Mouse (Mus musculus): ENCODE measurements at regions not wholly inside any gene's neighbourhood (a gene's known extent, or its start where the extent isn't known, plus 50 kb on each side); places are given as distances from the start of the nearest gene placed in this dataset.

- Histone ChIP-seq H3K4me2 (ENCODE audit: low read depth, low read length) (no peak overlapping the region), H3K4me1 (ENCODE audit: control insufficient read depth, insufficient read depth, low read length) (no peaks in the 10 kb centered on the region), H3K27ac (ENCODE audit: low read length) (no peak overlapping the region), H3K27me3 (ENCODE audit: control insufficient read depth, insufficient read depth, low read length) (no peaks in the 10 kb centered on the region), H3K9me3 (replicated peaks; ENCODE audit: control insufficient read depth, low read length) (no peaks in the 10 kb centered on the region), H3K36me3 (ENCODE audit: control insufficient read depth, insufficient read depth, low read length) (no peaks in the 10 kb centered on the region), H3K9ac (ENCODE audit: low read length) (no peak overlapping the region), H3K4me3 (replicated peaks; ENCODE audit: low read length) (no peak overlapping the region)
- ATAC-seq (ENCODE audit: insufficient read depth, low FRiP score), result no peak
- 71% methylated on average over 6 of the region's 6 CpGs for WGBS
These were observed 428.2 kb upstream of the Cdh4 start for GRCm38 (mm10) chr2:179013891-179014593.

DNA sequence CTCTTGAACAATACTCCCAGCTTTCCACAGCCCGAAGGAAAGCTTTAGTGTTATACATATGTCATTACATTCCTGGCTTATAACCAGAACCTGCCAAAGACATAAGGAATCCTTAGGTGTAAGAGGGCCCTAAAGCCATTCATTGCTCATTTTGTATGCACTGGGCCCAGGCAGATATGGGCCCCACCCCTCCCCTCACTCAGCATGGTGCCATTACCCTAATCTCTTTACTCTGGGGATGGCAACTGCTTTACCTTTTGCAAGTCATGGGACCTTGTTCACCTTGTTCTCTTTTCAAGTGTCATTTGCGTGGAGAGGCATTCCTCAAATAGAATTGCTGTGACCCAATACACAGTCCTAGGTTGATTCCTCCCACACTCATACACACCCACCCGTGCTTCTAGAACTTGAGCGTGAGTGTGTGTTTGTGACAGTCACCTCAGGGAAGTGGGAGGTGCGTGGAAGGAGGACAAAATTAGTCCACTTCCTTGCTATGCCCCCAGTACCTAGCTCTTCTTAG lies 419.5 kb upstream of the Cdh4 start:
- Histone ChIP-seq H3K27me3 (ENCODE audit: control insufficient read depth, insufficient read depth, low read length) (no peaks in the 10 kb centered on the region), H3K9ac (ENCODE audit: low read length) (no peak overlapping the region), H3K36me3 (ENCODE audit: control insufficient read depth, insufficient read depth, low read length) (no peaks in the 10 kb centered on the region), H3K4me1 (ENCODE audit: control insufficient read depth, insufficient read depth, low read length) (no peaks in the 10 kb centered on the region), H3K4me2 (ENCODE audit: low read depth, low read length) (no peak overlapping the region), H3K27ac (ENCODE audit: low read length) (no peak overlapping the region), H3K9me3 (replicated peaks; ENCODE audit: control insufficient read depth, low read length) (no peaks in the 10 kb centered on the region), H3K4me3 (replicated peaks; ENCODE audit: low read length) (no peak overlapping the region)
- ATAC-seq (ENCODE audit: insufficient read depth, low FRiP score), result no peak
- WGBS, result 77% methylated on average over 5 of the region's 5 CpGs

- H3K9ac ChIP-seq (ENCODE audit: low read length), result no peak overlapping the region
- 31% methylated on average over 3 of the region's 3 CpGs for WGBS
These were observed 418.0 kb upstream of the Cdh4 start for GRCm38 (mm10) chr2:179024225-179024624.

DNA sequence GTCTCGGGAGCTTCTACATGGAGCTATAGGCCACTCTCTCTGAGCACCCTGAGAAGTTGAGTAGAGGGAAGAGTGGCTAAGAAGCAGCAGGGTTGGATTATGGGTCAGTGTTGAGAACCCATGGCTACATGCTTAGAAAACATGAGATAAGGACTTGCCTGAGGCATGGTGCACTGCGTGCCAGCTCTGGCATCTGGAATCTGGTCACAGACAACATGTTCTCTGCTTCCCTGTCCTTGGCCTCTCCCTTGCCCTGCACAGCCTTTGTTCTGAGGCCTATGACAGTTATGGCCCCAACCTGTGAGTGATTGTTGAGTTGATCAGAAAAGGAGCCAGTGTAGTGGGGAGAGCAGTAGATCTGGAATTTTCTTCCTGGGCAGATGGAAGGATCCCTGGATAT lies 409.1 kb upstream of the Cdh4 start:
- H3K27ac ChIP-seq (ENCODE audit: low read length), result no peak overlapping the region
- H3K4me2 ChIP-seq (ENCODE audit: low read depth, low read length), result no peak overlapping the region
- no peak for ATAC-seq (ENCODE audit: insufficient read depth, low FRiP score)
- H3K27me3 ChIP-seq (ENCODE audit: control insufficient read depth, insufficient read depth, low read length), result no peaks in the 10 kb centered on the region
- H3K4me1 ChIP-seq (ENCODE audit: control insufficient read depth, insufficient read depth, low read length), result no peaks in the 10 kb centered on the region
- H3K4me3 ChIP-seq (replicated peaks; ENCODE audit: low read length), result no peak overlapping the region
- H3K36me3 ChIP-seq (ENCODE audit: control insufficient read depth, insufficient read depth, low read length), result no peaks in the 10 kb centered on the region
- no peaks in the 10 kb centered on the region for H3K9me3 ChIP-seq (replicated peaks; ENCODE audit: control insufficient read depth, low read length)
- no peak overlapping the region for H3K9ac ChIP-seq (ENCODE audit: low read length)
- 87% methylated on average over 2 of the region's 2 CpGs for WGBS

More at GRCm38 (mm10) chr2:179024225-179024624, 418.0 kb upstream of the Cdh4 start:
- no peak overlapping the region for H3K27ac ChIP-seq (ENCODE audit: low read length)
- ATAC-seq (ENCODE audit: insufficient read depth, low FRiP score), result no peak
- no peaks in the 10 kb centered on the region for H3K36me3 ChIP-seq (ENCODE audit: control insufficient read depth, insufficient read depth, low read length)
- H3K4me3 ChIP-seq (replicated peaks; ENCODE audit: low read length), result no peak overlapping the region
- H3K27me3 ChIP-seq (ENCODE audit: control insufficient read depth, insufficient read depth, low read length), result no peaks in the 10 kb centered on the region
- no peaks in the 10 kb centered on the region for H3K9me3 ChIP-seq (replicated peaks; ENCODE audit: control insufficient read depth, low read length)
- H3K4me1 ChIP-seq (ENCODE audit: control insufficient read depth, insufficient read depth, low read length), result no peaks in the 10 kb centered on the region
- H3K4me2 ChIP-seq (ENCODE audit: low read depth, low read length), result no peak overlapping the region

DNA sequence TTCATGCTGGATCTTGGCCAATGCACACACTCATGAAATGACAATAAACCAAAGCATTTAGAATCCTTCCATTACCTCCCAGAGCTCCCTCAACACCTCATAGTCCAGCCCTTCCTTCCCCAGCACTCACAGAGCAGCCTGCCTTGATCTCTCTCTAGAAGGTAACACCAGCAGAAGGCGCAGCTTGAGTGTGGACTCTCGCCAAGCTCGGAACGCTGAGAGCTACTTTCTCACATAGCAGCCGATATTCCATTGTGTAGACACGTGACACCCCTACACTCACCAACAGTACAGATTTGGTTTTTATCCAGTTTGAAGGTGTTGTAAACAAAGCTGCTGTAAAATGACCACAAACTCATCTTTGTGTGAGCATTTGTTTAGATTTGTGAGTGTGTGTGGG lies 406.8 kb upstream of the Cdh4 start:
- Histone ChIP-seq H3K36me3 (ENCODE audit: control insufficient read depth, insufficient read depth, low read length) (no peaks in the 10 kb centered on the region), H3K4me1 (ENCODE audit: control insufficient read depth, insufficient read depth, low read length) (no peaks in the 10 kb centered on the region), H3K27ac (ENCODE audit: low read length) (no peak overlapping the region), H3K4me3 (replicated peaks; ENCODE audit: low read length) (no peak overlapping the region), H3K27me3 (ENCODE audit: control insufficient read depth, insufficient read depth, low read length) (no peaks in the 10 kb centered on the region), H3K4me2 (ENCODE audit: low read depth, low read length) (no peak overlapping the region), H3K9me3 (replicated peaks; ENCODE audit: control insufficient read depth, low read length) (no peaks in the 10 kb centered on the region), H3K9ac (ENCODE audit: low read length) (no peak overlapping the region)
- no peak for ATAC-seq (ENCODE audit: insufficient read depth, low FRiP score)
- 53% methylated on average over 6 of the region's 6 CpGs for WGBS

GRCm38 (mm10) chr2:179039697-179040096 lies 402.5 kb upstream of the Cdh4 start:
- WGBS, result 69% methylated on average over 2 of the region's 2 CpGs
- no peak overlapping the region for H3K9ac ChIP-seq (ENCODE audit: low read length)
- no peak overlapping the region for H3K4me3 ChIP-seq (replicated peaks; ENCODE audit: low read length)
- no peaks in the 10 kb centered on the region for H3K27me3 ChIP-seq (ENCODE audit: control insufficient read depth, insufficient read depth, low read length)
- H3K36me3 ChIP-seq (ENCODE audit: control insufficient read depth, insufficient read depth, low read length), result no peaks in the 10 kb centered on the region
- H3K4me1 ChIP-seq (ENCODE audit: control insufficient read depth, insufficient read depth, low read length), result no peaks in the 10 kb centered on the region
- no peak overlapping the region for H3K27ac ChIP-seq (ENCODE audit: low read length)
- no peak for ATAC-seq (ENCODE audit: insufficient read depth, low FRiP score)
- H3K4me2 ChIP-seq (ENCODE audit: low read depth, low read length), result no peak overlapping the region
- H3K9me3 ChIP-seq (replicated peaks; ENCODE audit: control insufficient read depth, low read length), result no peaks in the 10 kb centered on the region

- no peaks in the 10 kb centered on the region for H3K27me3 ChIP-seq (ENCODE audit: control insufficient read depth, insufficient read depth, low read length)
- no peak overlapping the region for H3K9ac ChIP-seq (ENCODE audit: low read length)
- no peak overlapping the region for H3K4me3 ChIP-seq (replicated peaks; ENCODE audit: low read length)
- H3K4me2 ChIP-seq (ENCODE audit: low read depth, low read length), result no peak overlapping the region
- H3K4me1 ChIP-seq (ENCODE audit: control insufficient read depth, insufficient read depth, low read length), result no peaks in the 10 kb centered on the region
- no peak overlapping the region for H3K27ac ChIP-seq (ENCODE audit: low read length)
- ATAC-seq (ENCODE audit: insufficient read depth, low FRiP score), result no peak
- WGBS, result 54% methylated on average over 4 of the region's 4 CpGs
- H3K9me3 ChIP-seq (replicated peaks; ENCODE audit: control insufficient read depth, low read length), result no peaks in the 10 kb centered on the region
- no peaks in the 10 kb centered on the region for H3K36me3 ChIP-seq (ENCODE audit: control insufficient read depth, insufficient read depth, low read length)
These were observed 398.6 kb upstream of the Cdh4 start for GRCm38 (mm10) chr2:179043671-179044070.

GRCm38 (mm10) chr2:179045361-179045760 lies 396.9 kb upstream of the Cdh4 start:
- H3K4me2 ChIP-seq (ENCODE audit: low read depth, low read length), result no peak overlapping the region
- no peak overlapping the region for H3K9ac ChIP-seq (ENCODE audit: low read length)
- H3K4me1 ChIP-seq (ENCODE audit: control insufficient read depth, insufficient read depth, low read length), result no peaks in the 10 kb centered on the region
- ATAC-seq (ENCODE audit: insufficient read depth, low FRiP score), result no peak
- no peak overlapping the region for H3K27ac ChIP-seq (ENCODE audit: low read length)
- H3K4me3 ChIP-seq (replicated peaks; ENCODE audit: low read length), result no peak overlapping the region
- 87% methylated on average over 1 of the region's 1 CpGs for WGBS
- no peaks in the 10 kb centered on the region for H3K36me3 ChIP-seq (ENCODE audit: control insufficient read depth, insufficient read depth, low read length)
- no peaks in the 10 kb centered on the region for H3K9me3 ChIP-seq (replicated peaks; ENCODE audit: control insufficient read depth, low read length)
- H3K27me3 ChIP-seq (ENCODE audit: control insufficient read depth, insufficient read depth, low read length), result no peaks in the 10 kb centered on the region

- Histone ChIP-seq H3K27ac (ENCODE audit: low read length) (no peak overlapping the region), H3K4me2 (ENCODE audit: low read depth, low read length) (no peak overlapping the region), H3K36me3 (ENCODE audit: control insufficient read depth, insufficient read depth, low read length) (no peaks in the 10 kb centered on the region), H3K9me3 (replicated peaks; ENCODE audit: control insufficient read depth, low read length) (no peaks in the 10 kb centered on the region), H3K4me1 (ENCODE audit: control insufficient read depth, insufficient read depth, low read length) (no peaks in the 10 kb centered on the region), H3K4me3 (replicated peaks; ENCODE audit: low read length) (no peak overlapping the region), H3K27me3 (ENCODE audit: control insufficient read depth, insufficient read depth, low read length) (peaks cover 3% of the 10 kb centered on the region; the same call in 1 of the 2 replicates), H3K9ac (ENCODE audit: low read length) (no peak overlapping the region)
- WGBS, result 35% methylated on average over 8 of the region's 8 CpGs
- ATAC-seq (ENCODE audit: insufficient read depth, low FRiP score), result no peak
These were observed 387.8 kb upstream of the Cdh4 start for GRCm38 (mm10) chr2:179054441-179054840.

Data from stomach, embryonic 16.5 days (tissue).